Mouse (Mus musculus): ENCODE results near the gene Prkn.

DNA sequence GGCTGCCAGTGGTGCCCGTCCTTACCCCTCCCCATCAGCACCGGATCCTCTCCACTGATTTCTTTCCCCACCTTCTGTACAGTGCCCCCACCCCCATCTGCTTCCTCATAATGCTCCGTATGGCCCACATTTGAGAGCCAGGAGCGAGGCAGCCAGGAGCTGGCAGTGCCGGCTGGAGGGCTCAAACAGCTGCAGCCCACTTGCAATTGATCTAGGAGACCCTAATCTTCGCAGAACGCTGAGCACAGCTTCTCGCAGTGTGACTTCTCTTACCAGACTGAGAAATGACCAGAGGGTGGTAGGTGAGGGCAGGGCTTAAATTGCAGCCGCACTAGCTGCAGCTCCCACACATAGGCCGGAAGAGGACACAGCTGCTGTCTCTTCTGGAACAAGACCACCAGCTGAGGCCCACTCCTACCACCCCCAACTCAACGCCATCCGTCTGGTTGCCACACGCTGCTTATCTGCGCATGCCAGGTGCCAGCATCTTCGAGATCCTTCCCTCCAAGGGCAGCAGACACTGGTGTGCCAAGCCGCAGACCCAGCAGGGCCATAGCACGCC, 1138.2 kb downstream of the Prkn start:
- TF ChIP-seq EP300 (optimal IDR thresholded peaks at IDR 0.05) (no peak), CTCF (IDR thresholded peaks at IDR 0.05; ENCODE audit: low read depth) (no peak)
